Mouse (Mus musculus) embryonic facial prominence, embryonic 14.5 days (tissue): ENCODE data around the gene Mroh8. TPM values are rescaled to one million over a fixed set of nuclear protein-coding genes. Genes with fewer than 3 reads are reported as not detected.
"Not testable (repeated sequence)": the region's sequence is repeated elsewhere in the genome, so short reads cannot be mapped to it uniquely, and the experiment has no call there.

Source experiments
- ATAC-seq: fragments of 200-750 bp; cut with Nextera tagmentation; 2 replicates; pipeline ENCODE4 v1.8.0; 2017; ENCODE audit warnings: low read depth, moderate number of reproducible peaks, moderate TSS enrichment
- DNase-seq: peaks from one replicate; pipeline ENCODE4 v3.0.0-alpha.2; 2015; ENCODE audit warnings: low spot score
- H3K27ac ChIP-seq: fragments of 300-500 bp; sonication (generic); replicated peaks from 2 replicates; pipeline ENCODE4 v1.5.1; 2014; ENCODE audit warnings: low read depth, mild to moderate bottlenecking, low read length, moderate library complexity
- H3K27me3 ChIP-seq: fragments of 300-500 bp; sonication (generic); replicated peaks from 2 replicates; pipeline ENCODE4 v1.6.1; 2014; ENCODE audit warnings: low read length; ENCODE audit not compliant: control insufficient read depth, insufficient read depth
- H3K36me3 ChIP-seq: fragments of 300-500 bp; sonication (generic); 2 replicates; pipeline ENCODE4 v1.6.1; 2014; ENCODE audit warnings: low read length, mixed read lengths; ENCODE audit not compliant: control insufficient read depth, insufficient read depth
- H3K4me1 ChIP-seq: fragments of 300-500 bp; sonication (generic); 2 replicates; pipeline ENCODE4 v1.6.1; 2014; ENCODE audit warnings: antibody characterized with exemption, low read length; ENCODE audit not compliant: control insufficient read depth, insufficient read depth
- H3K4me2 ChIP-seq: fragments of 300-500 bp; sonication (generic); 2 replicates; pipeline ENCODE4 v1.6.1; 2014; ENCODE audit warnings: low read depth, mild to moderate bottlenecking, low read length, moderate library complexity, mixed read lengths
- H3K4me3 ChIP-seq: fragments of 300-500 bp; sonication (generic); 2 replicates; pipeline ENCODE4 v1.5.1; 2014; ENCODE audit warnings: low read depth, mild to moderate bottlenecking, low read length
- H3K9ac ChIP-seq: fragments of 300-500 bp; sonication (generic); 2 replicates; pipeline ENCODE4 v1.6.1; 2014; ENCODE audit warnings: low read depth, mild to moderate bottlenecking, low read length, moderate library complexity, mixed read lengths
- H3K9me3 ChIP-seq: fragments of 300-500 bp; sonication (generic); 2 replicates; pipeline ENCODE4 v1.6.1; 2016; ENCODE audit warnings: low read length; ENCODE audit not compliant: control insufficient read depth
- WGBS: fragments of 180-500 bp; shearing (Covaris S2); extraction: QIAGEN DNeasy Blood & Tissue Kit; methylation state at CpG from one replicate; pipeline ENCODE4 v1.1.7; 2014; 5-methylcytosine and 5-hydroxymethylcytosine counted together
- polyA plus RNA-seq: library from polyadenylated mRNA; unstranded; fragments of >200 nt; fragmentation: Nextera tagmentation; extraction: Ambion mirVana; gene quantifications from 2 replicates; pipeline ENCODE4 v1.2.1, GENCODE M21; 2014

Gene Mroh8
- polyA plus RNA-seq, 1 experiment from 2014 or later = 0.29 TPM

GRCm38 (mm10) chr2:157173555-157173954 is 105.8 kb downstream of the Mroh8 start:
- no peak for DNase-seq
- 90% methylated on average over 6 of the region's 6 CpGs for WGBS

GRCm38 (mm10) chr2:157172984-157173383 is 106.4 kb downstream of the Mroh8 start:
- 96% methylated on average over 6 of the region's 6 CpGs for whole genome bisulfite sequencing
- H3K4me2 ChIP-seq = no peak overlapping the region
- H3K4me1 ChIP-seq = no peaks in the 10 kb centered on the region
- ATAC-seq = no peak
- DNase-seq = no peak
- H3K36me3 ChIP-seq = peaks cover 62% of the 10 kb centered on the region
- no peaks in the 10 kb centered on the region for H3K27me3 ChIP-seq
- H3K9me3 ChIP-seq = no peaks in the 10 kb centered on the region
- H3K27ac ChIP-seq = no peak overlapping the region
- H3K4me3 ChIP-seq = no peak overlapping the region
- no peak overlapping the region for H3K9ac ChIP-seq

More at GRCm38 (mm10) chr2:157173555-157173954, 105.8 kb downstream of the Mroh8 start:
- ATAC-seq = no peak
- Histone ChIP-seq H3K4me2 (no peak overlapping the region), H3K27ac (no peak overlapping the region), H3K4me3 (no peak overlapping the region), H3K36me3 (peaks cover 59% of the 10 kb centered on the region), H3K27me3 (no peaks in the 10 kb centered on the region), H3K9ac (no peak overlapping the region), H3K9me3 (no peaks in the 10 kb centered on the region), H3K4me1 (no peaks in the 10 kb centered on the region)

GRCm38 (mm10) chr2:157170626-157171025 is 108.7 kb downstream of the Mroh8 start:
- H3K27ac ChIP-seq = no peak overlapping the region
- H3K9ac ChIP-seq = no peak overlapping the region
- H3K27me3 ChIP-seq = no peaks in the 10 kb centered on the region
- H3K9me3 ChIP-seq = no peaks in the 10 kb centered on the region
- H3K4me2 ChIP-seq = no peak overlapping the region
- peaks cover 62% of the 10 kb centered on the region for H3K36me3 ChIP-seq
- H3K4me1 ChIP-seq = no peaks in the 10 kb centered on the region
- DNase-seq (no peak), ATAC-seq (no peak)
- H3K4me3 ChIP-seq = no peak overlapping the region
- 76% methylated on average over 6 of the region's 6 CpGs for WGBS

- H3K27me3 ChIP-seq = no peaks in the 10 kb centered on the region
- no peak overlapping the region for H3K27ac ChIP-seq
- peaks cover 57% of the 10 kb centered on the region for H3K36me3 ChIP-seq
- no peak overlapping the region for H3K4me3 ChIP-seq
- no peak overlapping the region for H3K4me2 ChIP-seq
- WGBS = 43% methylated on average over 5 of the region's 5 CpGs
- no peak overlapping the region for H3K9ac ChIP-seq
- no peaks in the 10 kb centered on the region for H3K9me3 ChIP-seq
- DNase-seq (peak; percentile 41), ATAC-seq (peak; percentile 82; the same call in 1 of the 2 replicates)
- H3K4me1 ChIP-seq = no peaks in the 10 kb centered on the region
Measured at GRCm38 (mm10) chr2:157170166-157170565, 109.2 kb downstream of the Mroh8 start.

- Histone ChIP-seq H3K36me3 (peaks cover 55% of the 10 kb centered on the region), H3K9ac (no peak overlapping the region), H3K27ac (no peak overlapping the region), H3K9me3 (no peaks in the 10 kb centered on the region), H3K4me3 (no peak overlapping the region), H3K27me3 (no peaks in the 10 kb centered on the region), H3K4me2 (no peak overlapping the region), H3K4me1 (no peaks in the 10 kb centered on the region)
- DNase-seq (no peak), ATAC-seq (no peak)
- 96% methylated on average over 12 of the region's 12 CpGs for WGBS
Measured at GRCm38 (mm10) chr2:157166371-157167080, 112.8 kb downstream of the Mroh8 start.

GRCm38 (mm10) chr2:157165312-157166224 is 113.8 kb downstream of the Mroh8 start:
- DNase-seq, H3K4me3 ChIP-seq, H3K4me1 ChIP-seq, H3K9ac ChIP-seq, H3K4me2 ChIP-seq, ATAC-seq, H3K27ac ChIP-seq, H3K27me3 ChIP-seq, H3K9me3 ChIP-seq: not testable (repeated sequence)
- H3K36me3 ChIP-seq = peaks cover 64% of the 10 kb centered on the region

- no peak overlapping the region for H3K4me2 ChIP-seq
- H3K9me3 ChIP-seq = no peaks in the 10 kb centered on the region
- no peak overlapping the region for H3K4me3 ChIP-seq
- H3K4me1 ChIP-seq = no peaks in the 10 kb centered on the region
- ATAC-seq (no peak), DNase-seq (no peak)
- WGBS = 70% methylated on average over 2 of the region's 2 CpGs
- H3K9ac ChIP-seq = no peak overlapping the region
- no peak overlapping the region for H3K27ac ChIP-seq
- H3K27me3 ChIP-seq = no peaks in the 10 kb centered on the region
- H3K36me3 ChIP-seq = peaks cover 66% of the 10 kb centered on the region
Measured at GRCm38 (mm10) chr2:157164101-157164500, 115.2 kb downstream of the Mroh8 start.
